Mouse (Mus musculus) myocyte (in vitro differentiated cells): ENCODE results near the gene Rims1. TPM values are rescaled to one million over a fixed set of nuclear protein-coding genes. Genes with fewer than 3 reads are reported as not detected.
A peak's percentile ranks its signal among the peaks of the same experiment; 100 is the strongest.

Experiments used
- H3K27me3 ChIP-seq: one replicate; pipeline ENCODE4 v1.6.1; 2011; ENCODE audit not compliant: control insufficient read depth, insufficient read depth, insufficient read length
- H3K36me3 ChIP-seq: one replicate; pipeline ENCODE4 v1.6.1; 2011; ENCODE audit not compliant: control insufficient read depth, insufficient read depth
- H3K4me2 ChIP-seq: one replicate; pipeline ENCODE4 v1.6.1; 2011; ENCODE audit warnings: low read depth, control low read depth
- H3K4me3 ChIP-seq: one replicate; pipeline ENCODE4 v1.5.1; 2011; ENCODE audit warnings: mild to moderate bottlenecking, control low read depth, moderate library complexity
- H3K79me2 ChIP-seq: one replicate; pipeline ENCODE4 v1.6.1; 2011; ENCODE audit not compliant: control insufficient read depth, insufficient read depth
- H3ac ChIP-seq: one replicate; pipeline ENCODE4 v1.6.1; 2011; ENCODE audit not compliant: control insufficient read depth, insufficient read length
- CEBPB ChIP-seq: IDR thresholded peaks from 2 replicates; pipeline ENCODE4 v1.6.1; 2011; ENCODE audit warnings: mild to moderate bottlenecking, moderate library complexity; ENCODE audit not compliant: poor library complexity, insufficient read depth, severe bottlenecking
- E2F4 ChIP-seq: IDR thresholded peaks from one replicate; pipeline ENCODE4 v1.6.1; 2011; ENCODE audit warnings: mild to moderate bottlenecking, control low read depth, moderate library complexity; ENCODE audit not compliant: insufficient read depth
- MAX ChIP-seq: IDR thresholded peaks from one replicate; pipeline ENCODE4 v1.6.1; 2011; ENCODE audit warnings: low read depth, mild to moderate bottlenecking, control low read depth
- MYOD1 ChIP-seq, 3 experiments: IDR thresholded peaks; one replicate each; pipeline ENCODE4 v1.6.1; 2011; ENCODE audit warnings: control low read depth in 2 of 3, low read depth in 2 of 3, mild to moderate bottlenecking in 2 of 3, moderate library complexity in 1 of 3; ENCODE audit not compliant: insufficient read length in 2 of 3, control insufficient read depth in 1 of 3
- MYOG ChIP-seq, 3 experiments: IDR thresholded peaks; one replicate each; pipeline ENCODE4 v1.6.1; 2011; ENCODE audit warnings: control low read depth in 2 of 3, low read depth in 2 of 3, mild to moderate bottlenecking in 2 of 3; ENCODE audit not compliant: insufficient read length in 2 of 3, control insufficient read depth in 1 of 3, insufficient read depth in 1 of 3
- POLR2A ChIP-seq: IDR thresholded peaks from one replicate; pipeline ENCODE4 v1.6.1; 2011; ENCODE audit warnings: low read depth, mild to moderate bottlenecking, control low read depth, moderate library complexity; ENCODE audit not compliant: insufficient read length
- POLR2AphosphoS2 ChIP-seq: IDR thresholded peaks from one replicate; pipeline ENCODE4 v1.6.1; 2011; ENCODE audit warnings: low read depth, control low read depth; ENCODE audit not compliant: insufficient read length
- REST ChIP-seq: IDR thresholded peaks from one replicate; pipeline ENCODE4 v1.6.1; 2011; ENCODE audit warnings: mild to moderate bottlenecking, control low read depth, moderate library complexity; ENCODE audit not compliant: insufficient read depth, insufficient read length
- SRF ChIP-seq: IDR thresholded peaks from one replicate; pipeline ENCODE4 v1.6.1; 2011; ENCODE audit warnings: low read depth; ENCODE audit not compliant: control insufficient read depth, insufficient read length
- TCF12 ChIP-seq: IDR thresholded peaks from one replicate; pipeline ENCODE4 v1.6.1; 2011; ENCODE audit warnings: mild to moderate bottlenecking, control low read depth; ENCODE audit not compliant: poor library complexity, insufficient read depth, severe bottlenecking
- TCF3 ChIP-seq: IDR thresholded peaks from one replicate; pipeline ENCODE4 v1.6.1; 2011; ENCODE audit warnings: low read depth, control low read depth; ENCODE audit not compliant: insufficient read length
- USF1 ChIP-seq: IDR thresholded peaks from one replicate; pipeline ENCODE4 v1.6.1; 2011; ENCODE audit warnings: low read depth, mild to moderate bottlenecking, control low read depth, moderate library complexity
- polyA plus RNA-seq: library from polyadenylated mRNA; unstranded; fragments of >200 nt; fragmentation: generic; extraction: Trizol; gene quantifications from one replicate; pipeline ENCODE4 v1.2.1, GENCODE M21; 2012; ENCODE audit warnings: missing spikeins

Rims1 gene
- polyA plus RNA-seq, 1 experiment: not detected

- H3K36me3 ChIP-seq: no peaks in the 10 kb centered on the region
- H3K27me3 ChIP-seq: no peaks in the 10 kb centered on the region
- no peaks in the 10 kb centered on the region for H3K79me2 ChIP-seq
- H3K4me3 ChIP-seq: no peak overlapping the region
- H3ac ChIP-seq: no peak overlapping the region
- H3K4me2 ChIP-seq: no peak overlapping the region
- TF ChIP-seq MAX (no peak), MYOG (IDR thresholded peaks at IDR 0.05; ENCODE audit: control insufficient read depth in 1 of 3, insufficient read depth in 1 of 3, insufficient read length in 2 of 3, low read depth in 2 of 3) (no peak), TCF3 (no peak), REST (no peak), POLR2A (no peak), POLR2AphosphoS2 (no peak), SRF (no peak), E2F4 (no peak), MYOD1 (IDR thresholded peaks at IDR 0.05; ENCODE audit: control insufficient read depth in 1 of 3, insufficient read length in 2 of 3, low read depth in 2 of 3) (no peak), TCF12 (no peak), CEBPB (no peak), USF1 (no peak)
Measured at GRCm38 (mm10) chr1:22661825-22662224, 144.0 kb downstream of the Rims1 start.

- TF ChIP-seq POLR2A: no peak
- no peak for TF ChIP-seq MYOG (IDR thresholded peaks at IDR 0.05; ENCODE audit: control insufficient read depth in 1 of 3, insufficient read depth in 1 of 3, insufficient read length in 2 of 3, low read depth in 2 of 3)
- TF ChIP-seq MYOD1 (IDR thresholded peaks at IDR 0.05; ENCODE audit: control insufficient read depth in 1 of 3, insufficient read length in 2 of 3, low read depth in 2 of 3): no peak
- no peak for TF ChIP-seq SRF
- no peaks in the 10 kb centered on the region for H3K27me3 ChIP-seq
- H3K36me3 ChIP-seq: no peaks in the 10 kb centered on the region
- H3K4me3 ChIP-seq: no peak overlapping the region
- no peak overlapping the region for H3K4me2 ChIP-seq
- H3ac ChIP-seq: no peak overlapping the region
- H3K79me2 ChIP-seq: no peaks in the 10 kb centered on the region
Measured at GRCm38 (mm10) chr1:22655983-22656382, 149.8 kb downstream of the Rims1 start.

GRCm38 (mm10) chr1:22654903-22655302 is 150.9 kb downstream of the Rims1 start:
- no peak overlapping the region for H3K4me2 ChIP-seq
- no peak overlapping the region for H3K4me3 ChIP-seq
- no peaks in the 10 kb centered on the region for H3K36me3 ChIP-seq
- TF ChIP-seq MYOG (IDR thresholded peaks at IDR 0.05; ENCODE audit: control insufficient read depth in 1 of 3, insufficient read depth in 1 of 3, insufficient read length in 2 of 3, low read depth in 2 of 3): no peak
- TF ChIP-seq TCF3: no peak
- no peak for TF ChIP-seq USF1
- TF ChIP-seq MAX: no peak
- no peak for TF ChIP-seq E2F4
- TF ChIP-seq MYOD1 (IDR thresholded peaks at IDR 0.05; ENCODE audit: control insufficient read depth in 1 of 3, insufficient read length in 2 of 3, low read depth in 2 of 3): peak in 1 of 3 experiments; percentile 35
- TF ChIP-seq POLR2AphosphoS2: no peak
- TF ChIP-seq POLR2A: no peak
- TF ChIP-seq SRF: no peak
- no peak overlapping the region for H3ac ChIP-seq
- no peaks in the 10 kb centered on the region for H3K79me2 ChIP-seq
- H3K27me3 ChIP-seq: no peaks in the 10 kb centered on the region

DNA sequence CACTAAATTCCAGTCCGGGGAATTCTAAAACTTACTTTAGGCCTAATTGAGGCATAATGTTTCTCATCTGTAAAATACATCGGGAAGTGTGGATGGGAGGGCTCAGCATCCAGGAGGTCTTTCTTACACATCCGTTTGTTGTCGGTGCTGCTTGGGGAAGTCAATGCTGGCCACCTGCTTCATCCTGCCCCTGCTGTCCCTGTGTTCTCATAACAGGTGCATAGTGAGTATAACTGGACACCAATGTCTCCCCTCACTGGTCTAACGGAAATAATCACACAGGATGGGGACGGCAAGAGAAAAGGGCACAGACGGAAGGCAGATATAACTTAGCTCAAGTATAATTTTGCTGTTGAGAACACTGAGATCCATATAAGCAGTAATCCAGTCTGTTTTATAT is 155.2 kb downstream of the Rims1 start:
- Histone ChIP-seq H3K79me2 (no peaks in the 10 kb centered on the region), H3K4me3 (no peak overlapping the region), H3ac (no peak overlapping the region), H3K36me3 (no peaks in the 10 kb centered on the region), H3K27me3 (no peaks in the 10 kb centered on the region), H3K4me2 (no peak overlapping the region)
- TF ChIP-seq TCF12 (no peak), USF1 (no peak), REST (no peak), MYOD1 (IDR thresholded peaks at IDR 0.05; ENCODE audit: control insufficient read depth in 1 of 3, insufficient read length in 2 of 3, low read depth in 2 of 3) (no peak), MAX (no peak), POLR2AphosphoS2 (no peak), CEBPB (no peak), E2F4 (no peak)

- Histone ChIP-seq H3K36me3 (no peaks in the 10 kb centered on the region), H3ac (no peak overlapping the region), H3K27me3 (no peaks in the 10 kb centered on the region), H3K4me3 (no peak overlapping the region), H3K79me2 (no peaks in the 10 kb centered on the region), H3K4me2 (no peak overlapping the region)
- TF ChIP-seq CEBPB (no peak), REST (no peak), USF1 (no peak), E2F4 (no peak), TCF12 (no peak), SRF (no peak), POLR2A (no peak), TCF3 (no peak), MYOG (IDR thresholded peaks at IDR 0.05; ENCODE audit: control insufficient read depth in 1 of 3, insufficient read depth in 1 of 3, insufficient read length in 2 of 3, low read depth in 2 of 3) (no peak)
Measured at GRCm38 (mm10) chr1:22649432-22649831, 156.4 kb downstream of the Rims1 start.
